Mouse (Mus musculus) brain, embryonic 14.5 days (tissue): ENCODE measurements around the gene Fcer2a.

ENCODE experiments used
- CTCF ChIP-seq: fragments of 200-500 bp; IDR thresholded peaks from 2 replicates; pipeline ENCODE4 v1.5.1; 2012; ENCODE audit warnings: inconsistent platforms, mild to moderate bottlenecking, moderate library complexity, borderline replicate concordance; ENCODE audit not compliant: insufficient read depth, insufficient read length; ENCODE audit errors: extremely low read depth
- POLR2A ChIP-seq: fragments of 200-500 bp; IDR thresholded peaks from 2 replicates; pipeline ENCODE4 v1.6.1; 2012; ENCODE audit warnings: mild to moderate bottlenecking, inconsistent platforms, borderline replicate concordance; ENCODE audit not compliant: poor library complexity, insufficient read depth, insufficient read length, severe bottlenecking; ENCODE audit errors: extremely low read depth

- no peak for TF ChIP-seq CTCF
- no peak for TF ChIP-seq POLR2A
These were observed 47.0 kb downstream of the Fcer2a start for GRCm38 (mm10) chr8:3646824-3647531.
